Mouse (Mus musculus): ENCODE results near the gene Psd4.

Gene Psd4

DNA sequence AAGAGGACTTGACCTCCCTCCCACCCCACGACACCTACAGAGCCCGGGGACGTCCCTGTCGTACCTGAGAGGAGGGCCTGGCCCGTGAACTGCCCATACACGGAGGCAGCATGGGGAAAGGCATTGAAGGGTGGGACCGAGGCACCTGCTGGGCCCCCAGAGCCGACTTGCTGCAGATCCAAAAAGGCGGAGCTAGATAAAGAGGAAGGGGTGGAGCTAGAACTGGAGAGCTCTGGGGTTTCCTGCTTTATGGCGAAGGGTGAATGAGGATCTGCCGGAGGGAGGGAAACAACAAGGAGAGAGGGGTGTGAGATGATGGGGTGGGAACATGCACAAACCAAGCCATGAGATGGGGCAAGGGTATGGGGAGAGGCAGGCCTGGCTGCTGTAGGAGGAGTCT, 68.3 kb downstream of the Psd4 start:
- DNase-seq (ENCODE audit: low spot score in 2 of 2) = no peak

DNA sequence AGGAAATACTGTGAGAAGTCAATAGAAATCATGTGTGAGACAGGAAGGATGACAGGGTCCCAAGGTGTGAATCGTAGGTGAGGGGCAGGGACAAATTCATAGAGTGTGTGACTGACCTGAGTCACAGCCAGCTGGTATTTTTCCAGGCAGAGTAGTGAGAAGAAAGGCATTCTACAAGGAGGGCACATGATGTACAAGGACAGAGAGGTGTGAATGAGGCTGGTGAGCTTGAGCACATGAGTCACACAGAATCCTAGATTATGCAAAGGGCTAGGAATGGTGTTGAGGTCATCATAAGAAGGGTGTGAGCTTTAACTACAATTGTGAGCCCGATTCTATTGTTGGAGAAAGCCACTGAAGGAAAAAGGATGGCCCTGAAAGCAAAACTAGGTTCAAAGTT, 72.7 kb downstream of the Psd4 start:
- no peak for DNase-seq (ENCODE audit: low spot score in 2 of 2)

DNA sequence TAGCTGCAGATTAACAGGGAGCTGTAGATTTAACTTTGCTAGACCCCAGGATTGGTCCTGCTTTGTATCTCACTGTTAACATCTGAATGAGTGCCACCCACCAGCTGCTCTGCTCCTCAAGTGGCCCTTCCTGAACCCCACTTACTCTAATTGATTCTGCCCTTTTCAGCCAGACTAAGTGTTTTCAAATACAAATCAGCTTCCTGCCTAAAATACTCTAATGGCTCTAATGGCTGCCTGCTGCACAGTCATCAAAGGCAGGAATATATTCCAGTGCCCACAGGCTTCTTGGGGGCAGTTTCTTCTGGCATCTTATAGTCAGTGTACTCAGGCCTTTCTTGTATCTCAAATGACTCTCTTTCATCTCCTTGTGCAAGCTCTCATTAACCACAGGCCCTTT, 74.5 kb downstream of the Psd4 start:
- DNase-seq (ENCODE audit: low spot score in 2 of 2) = no peak

DNA sequence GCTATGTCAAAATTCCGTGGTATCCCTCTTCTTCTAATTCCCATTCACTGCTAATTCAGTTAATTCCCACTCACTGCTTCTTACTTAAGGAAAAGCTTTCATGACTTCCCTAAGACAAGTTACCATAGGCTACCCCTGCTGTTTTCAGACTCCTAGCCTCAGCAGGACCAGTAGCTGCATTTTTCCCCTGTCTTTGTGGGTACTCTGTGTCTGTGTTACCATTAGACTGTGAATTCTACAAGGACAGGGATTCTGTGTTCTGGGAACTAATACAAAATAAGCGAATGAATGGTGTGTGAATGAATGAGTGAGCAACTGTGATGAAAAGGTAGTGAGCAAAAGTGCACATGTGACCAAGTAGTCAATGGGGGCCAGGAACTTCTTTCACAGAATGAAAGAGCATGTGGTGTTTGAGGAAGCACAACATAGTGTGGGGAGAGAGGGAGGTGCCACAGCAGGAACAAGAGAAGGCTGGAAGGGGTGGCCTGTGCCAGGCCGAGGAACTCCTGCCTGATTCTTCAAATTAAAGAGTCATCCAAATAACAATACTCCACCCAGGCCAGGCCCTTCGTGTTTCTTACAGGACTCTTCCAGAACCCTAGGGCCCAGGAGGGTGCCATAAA, 75.0 kb downstream of the Psd4 start:
- no peak for DNase-seq (ENCODE audit: low spot score in 2 of 2)

DNA sequence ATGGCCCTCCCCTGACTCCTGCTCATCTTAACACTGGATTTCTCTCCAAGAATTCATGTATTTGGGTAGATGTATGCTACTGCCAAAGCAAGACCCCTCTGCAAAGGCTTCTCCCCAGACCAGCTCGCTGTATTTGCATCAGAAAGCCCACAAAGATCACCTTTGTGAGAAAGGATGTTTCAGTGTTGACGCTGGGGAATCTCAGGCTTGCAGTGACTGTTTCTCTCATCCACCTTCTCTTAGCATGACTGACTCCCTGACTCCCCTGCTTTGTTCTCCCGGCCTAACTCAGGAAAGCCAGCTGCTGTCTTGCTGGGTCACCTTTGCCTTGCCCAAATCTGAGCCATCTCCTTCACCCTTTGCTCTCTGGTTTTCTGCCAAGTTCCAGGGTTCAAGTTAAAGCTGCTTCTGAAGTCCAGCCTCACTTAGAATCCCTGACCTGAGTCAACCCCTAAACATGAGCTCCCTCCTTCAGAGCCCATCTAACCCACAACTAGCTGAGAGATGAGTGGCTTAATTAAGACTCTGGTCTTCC, 75.9 kb downstream of the Psd4 start:
- DNase-seq (ENCODE audit: low spot score in 2 of 2) = no peak

DNA sequence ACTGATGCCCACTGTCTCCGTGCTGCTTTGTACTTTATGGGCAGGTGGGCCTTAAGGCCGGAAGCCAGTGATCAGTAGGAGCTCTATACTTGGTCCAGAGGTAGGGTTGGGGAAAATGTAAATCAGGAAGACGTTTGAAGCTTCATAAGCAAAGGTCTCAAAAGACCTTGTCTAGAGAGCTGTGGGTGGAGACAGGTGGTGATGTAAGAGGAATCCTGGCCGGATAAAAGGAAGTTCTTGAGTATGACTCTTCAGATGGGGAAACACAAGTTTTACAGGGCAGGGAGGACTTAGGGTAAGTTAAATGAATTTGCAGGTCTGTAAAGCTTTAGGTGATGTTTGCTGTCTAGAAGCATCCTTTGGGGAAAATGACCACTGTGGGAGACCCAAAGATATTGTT, 81.7 kb downstream of the Psd4 start:
- no peak for DNase-seq (ENCODE audit: low spot score in 2 of 2)

DNA sequence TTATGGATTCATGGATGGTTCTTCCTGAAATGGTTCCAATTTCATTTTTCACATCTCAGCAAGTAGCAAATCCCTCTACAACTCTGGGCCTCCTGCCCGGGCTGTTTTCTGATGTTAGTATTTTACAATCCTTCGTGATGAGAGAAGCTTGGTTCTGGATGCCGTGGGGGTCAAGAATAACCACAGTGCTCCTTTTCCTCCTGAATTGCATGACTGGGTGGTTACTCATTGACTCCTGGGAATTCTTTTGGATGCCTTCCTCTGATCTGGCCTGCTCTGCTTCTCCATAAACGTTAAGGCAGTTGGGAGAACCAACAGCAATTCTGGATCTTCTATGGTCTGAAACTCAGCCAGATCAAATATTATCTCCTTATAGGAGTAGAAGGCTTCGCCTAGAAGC, 85.8 kb downstream of the Psd4 start:
- DNase-seq (ENCODE audit: low spot score in 2 of 2) = no peak

DNA sequence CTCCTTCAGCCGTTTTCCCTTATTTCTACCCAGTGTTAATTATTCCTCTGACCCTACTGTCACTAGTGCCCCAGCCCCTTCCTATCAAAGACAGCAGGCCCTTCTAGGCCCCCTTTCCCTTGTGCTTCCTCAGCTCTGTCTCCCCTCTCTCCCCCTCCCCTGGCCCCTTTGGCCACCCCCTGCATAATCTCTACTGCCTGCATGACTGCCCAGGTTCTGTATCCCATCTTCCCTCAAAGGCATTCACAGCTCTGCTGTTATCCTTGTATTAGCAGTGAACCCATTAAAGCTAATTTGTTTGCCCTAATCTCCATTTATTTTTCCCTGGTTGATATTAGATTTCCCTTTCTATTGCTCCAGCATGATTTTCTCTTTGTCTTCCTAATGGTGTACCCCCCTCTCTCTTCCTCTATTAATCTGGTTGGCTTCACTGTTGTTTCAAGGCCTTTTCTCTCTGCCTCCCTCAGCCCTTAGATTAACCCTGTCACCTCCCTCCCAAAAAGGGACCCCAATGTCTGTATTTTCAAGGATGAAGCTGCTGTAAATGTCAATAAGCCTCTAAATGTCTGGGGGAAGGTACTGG, 87.1 kb downstream of the Psd4 start:
- DNase-seq (ENCODE audit: low spot score in 2 of 2) = no peak

DNA sequence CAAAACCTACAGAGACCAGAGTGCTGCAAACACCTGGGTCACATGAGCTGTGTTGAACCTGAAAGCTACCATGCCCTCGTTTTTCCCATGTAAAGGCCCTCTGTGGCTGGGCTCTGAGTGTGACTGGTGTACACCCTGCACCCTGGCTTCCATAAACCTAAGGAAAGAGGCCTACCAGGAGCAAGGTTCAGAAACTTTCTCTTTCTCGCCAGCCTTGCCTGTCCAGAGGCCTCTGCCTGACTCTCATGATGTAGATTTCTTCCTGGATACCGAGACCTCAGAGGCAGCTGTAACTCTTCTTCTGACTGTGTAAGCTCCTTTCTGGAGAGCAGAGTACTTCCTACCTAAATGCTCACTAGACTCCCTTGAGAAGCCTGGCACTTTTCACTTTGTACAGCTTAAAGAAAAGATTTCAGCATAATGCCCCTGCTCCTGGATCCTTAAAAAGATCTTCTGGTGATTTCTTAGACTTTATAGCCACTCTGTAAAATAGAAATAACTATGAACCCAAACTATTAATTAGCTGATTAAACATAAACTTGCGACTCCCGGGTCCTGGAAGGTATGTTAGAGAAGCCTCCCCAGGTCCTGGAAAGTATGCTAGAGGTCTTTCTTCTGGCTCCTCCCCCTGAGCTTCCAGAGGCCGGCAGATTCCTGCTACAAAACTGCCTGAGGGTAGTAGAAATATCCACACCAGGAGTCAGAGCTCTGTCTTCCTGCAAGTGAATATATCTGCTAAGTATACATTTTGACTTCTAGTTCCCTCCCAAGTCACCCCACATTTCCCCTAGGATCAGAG, 87.9 kb downstream of the Psd4 start:
- DNase-seq (ENCODE audit: low spot score in 2 of 2) = no peak

DNA sequence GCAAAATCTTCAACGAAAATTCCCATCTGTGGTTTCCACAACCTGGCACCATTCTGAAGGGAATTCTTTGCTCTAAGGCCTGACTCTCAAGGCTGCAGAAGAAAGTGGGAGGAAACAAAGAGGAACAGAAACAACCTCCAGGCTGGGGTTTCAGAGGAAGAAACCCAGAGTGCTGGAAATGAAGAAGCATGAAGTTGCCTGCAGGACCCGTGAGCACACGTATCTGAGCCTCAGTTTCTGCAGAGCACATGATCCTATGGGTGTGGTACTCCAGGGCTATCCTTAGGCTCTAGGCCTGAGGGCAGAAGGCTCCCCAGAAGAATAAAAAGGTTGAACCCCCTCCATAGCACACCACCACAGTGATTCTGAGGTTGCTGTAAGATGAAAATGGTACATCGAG, 89.5 kb downstream of the Psd4 start:
- DNase-seq (ENCODE audit: low spot score in 2 of 2) = no peak

DNA sequence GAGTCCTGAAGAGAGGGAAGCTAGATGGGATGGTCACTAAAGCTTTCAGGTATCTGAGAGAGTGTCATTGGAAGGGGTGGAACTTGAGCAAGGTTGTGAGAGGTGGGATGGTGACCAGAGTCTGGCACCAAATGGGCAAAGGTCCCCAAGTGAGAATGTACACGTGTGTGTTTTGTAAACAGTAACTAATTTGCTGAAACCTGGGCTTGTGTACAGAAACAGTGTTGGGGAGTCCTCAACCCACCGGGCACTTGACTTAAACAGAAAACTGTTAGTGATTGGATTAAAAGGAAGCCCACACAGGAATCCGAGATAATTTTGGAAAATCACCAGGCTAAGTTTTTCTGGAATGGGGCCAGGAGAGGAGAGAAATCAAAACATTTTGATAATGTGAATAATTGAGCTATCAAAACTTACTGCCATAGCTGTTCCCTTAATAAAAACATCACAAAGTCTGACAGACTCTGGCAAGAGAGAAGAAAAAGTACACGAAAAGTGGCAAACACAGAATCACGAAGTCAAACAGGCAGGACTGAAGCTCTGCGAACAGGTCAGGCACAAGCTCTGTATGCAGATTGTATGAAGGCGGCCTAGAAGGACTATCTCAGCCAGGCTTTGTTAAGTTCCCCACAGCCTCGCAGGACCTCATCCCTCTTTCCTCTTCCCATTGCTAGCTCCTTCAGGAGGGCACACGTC, 92.9 kb downstream of the Psd4 start:
- no peak for DNase-seq (ENCODE audit: low spot score in 2 of 2)

DNA sequence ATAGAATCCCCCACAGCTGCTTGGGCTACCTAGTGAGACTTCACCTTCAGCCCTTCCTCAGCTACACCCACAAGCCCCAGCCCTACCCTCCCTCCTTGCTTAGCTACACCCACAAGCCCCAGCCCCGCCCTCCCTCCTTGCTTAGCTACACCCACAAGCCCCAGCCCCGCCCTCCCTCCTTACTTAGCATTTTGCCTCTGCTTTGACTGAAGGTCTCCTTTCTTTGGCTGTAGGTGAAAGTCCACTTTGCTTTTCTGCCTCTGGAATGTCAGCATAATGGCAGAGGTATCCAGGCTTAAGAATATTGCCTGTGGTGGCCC, 93.4 kb downstream of the Psd4 start:
- no peak for DNase-seq (ENCODE audit: low spot score in 2 of 2)
